Mouse (Mus musculus) layer of hippocampus, postnatal 36 days (tissue): ENCODE data around the gene Cdh23. TPM values are rescaled to one million over a fixed set of nuclear protein-coding genes. Genes with fewer than 3 reads are reported as not detected.

Experiments
- DNase-seq, 2 experiments: peaks; one replicate each; pipeline ENCODE4 v3.0.0; 2022
- total RNA-seq, 2 experiments: library from RNA; stranded (reverse); gene quantifications; 2 replicates each; pipeline ENCODE4 v1.2.3; 2021

Cdh23 gene
- total RNA-seq, 2 experiments from 2014 or later, result 1.7 to 3.5 TPM

DNA sequence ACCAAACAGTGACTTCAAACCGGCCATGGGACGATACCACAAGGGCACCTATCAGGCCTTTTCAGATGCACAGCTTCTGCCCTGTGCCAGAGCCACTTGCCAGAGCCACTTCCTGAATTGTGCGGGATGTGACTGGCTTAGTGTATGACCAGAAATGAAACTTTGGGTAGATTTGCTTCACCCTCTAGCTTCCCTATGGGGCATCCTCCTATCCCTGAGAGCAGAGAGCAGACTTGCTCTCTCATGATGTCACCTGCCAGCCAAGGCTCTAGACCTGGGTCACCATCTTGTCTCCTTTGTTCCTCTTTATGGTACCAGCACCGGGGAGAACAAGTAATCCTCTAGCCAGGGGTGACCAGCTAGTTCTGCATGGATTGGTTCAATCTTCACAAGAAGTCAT, 10.0 kb upstream of the Cdh23 start:
- DNase-seq, result no peak

DNA sequence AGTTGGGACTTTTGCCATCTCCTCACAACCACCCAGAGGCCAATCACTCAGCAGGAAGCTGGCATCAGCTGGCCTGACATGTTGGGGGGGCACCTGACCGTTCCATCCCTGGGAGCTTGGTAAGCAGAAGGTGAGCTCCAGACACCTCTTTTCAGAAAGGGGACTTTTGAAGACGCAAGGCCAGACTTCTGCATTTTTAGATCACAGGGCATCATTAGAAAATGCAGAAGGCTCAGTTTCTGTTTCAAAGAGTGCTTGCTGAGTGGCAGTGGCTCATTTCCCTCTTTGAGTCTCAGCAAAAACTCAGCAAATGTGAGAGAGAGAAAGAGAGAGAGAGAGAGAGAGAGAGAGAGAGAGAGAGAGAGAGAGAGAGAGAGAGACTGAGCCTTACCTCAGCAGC, 8.8 kb upstream of the Cdh23 start:
- no peak for DNase-seq

DNA sequence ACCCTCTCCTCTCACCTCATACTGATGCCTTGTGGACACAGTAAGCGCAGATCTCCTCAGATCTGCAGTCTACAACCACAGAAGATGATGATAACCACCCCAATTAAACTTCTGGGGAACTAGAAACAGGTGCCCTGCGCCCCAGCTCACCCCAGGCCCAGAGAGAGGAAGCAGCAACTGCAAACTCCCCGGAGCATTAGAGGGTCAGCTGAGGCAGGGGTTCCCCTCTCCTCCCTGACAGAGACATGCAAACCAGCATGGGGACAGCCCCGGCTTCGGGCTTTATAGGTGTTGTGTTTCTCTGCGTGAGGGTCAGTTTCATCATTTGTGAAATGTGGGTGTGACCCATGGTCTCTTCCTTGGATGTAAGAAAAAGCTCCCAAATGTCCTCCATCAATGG, 1.5 kb upstream of the Cdh23 start:
- no peak for DNase-seq

DNA sequence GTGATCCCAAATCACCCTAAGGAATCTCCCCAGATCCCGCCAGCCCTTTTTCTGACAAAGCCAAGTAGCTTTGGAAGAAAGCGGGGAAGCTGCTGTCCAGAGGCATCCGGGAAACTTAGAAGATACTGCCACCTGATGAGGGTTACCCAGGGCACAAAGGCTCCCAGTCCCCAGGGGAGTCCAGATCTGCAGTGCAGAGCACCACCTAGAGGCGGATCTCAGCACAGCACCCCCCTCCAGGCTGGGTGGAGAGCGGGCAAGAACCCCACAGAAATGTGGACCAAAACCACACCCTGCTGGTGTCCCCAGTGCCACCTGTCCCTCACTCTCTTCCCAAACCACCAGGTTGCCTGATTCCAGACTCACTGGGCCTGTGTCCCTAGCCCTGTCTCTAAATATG, 685 bp upstream of the Cdh23 start:
- DNase-seq, result peak; percentile 66 to 73

DNA sequence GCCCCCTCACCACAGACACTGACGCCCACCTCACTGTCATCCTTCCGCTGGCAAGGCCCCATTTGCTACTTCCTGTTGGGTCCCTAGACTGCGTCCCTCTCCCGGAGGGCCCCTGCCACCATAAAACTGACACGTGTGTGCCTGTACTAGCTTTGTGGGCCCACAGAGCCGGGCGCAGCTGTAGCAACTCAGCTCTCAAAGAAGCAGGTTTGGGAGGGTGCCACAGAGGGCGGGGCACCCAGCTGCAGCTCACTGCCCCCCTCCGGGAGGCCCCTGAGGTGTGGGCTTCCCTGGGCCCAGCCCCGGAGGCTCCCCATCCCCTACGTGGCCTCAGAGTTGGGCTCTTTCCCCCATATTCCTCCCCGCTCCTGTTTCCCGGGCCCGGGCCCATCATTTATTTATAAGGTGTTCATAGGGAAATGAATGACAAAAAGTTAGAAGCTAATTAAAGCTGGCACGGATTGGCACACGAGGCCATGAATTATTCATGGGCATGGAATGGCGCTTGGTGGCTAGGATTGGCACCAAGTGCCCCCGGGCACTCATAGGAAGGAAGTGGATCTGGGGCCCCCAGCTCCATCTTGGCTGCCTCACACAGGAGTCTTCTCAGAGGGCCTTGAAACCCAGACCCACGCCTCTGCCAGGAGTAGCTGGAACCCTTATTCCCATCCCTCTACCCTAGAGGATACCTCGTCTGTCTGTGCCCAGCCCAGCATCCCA, 4.5 kb downstream of the Cdh23 start:
- DNase-seq, result peak in 1 of 2 experiments; percentile 8

DNA sequence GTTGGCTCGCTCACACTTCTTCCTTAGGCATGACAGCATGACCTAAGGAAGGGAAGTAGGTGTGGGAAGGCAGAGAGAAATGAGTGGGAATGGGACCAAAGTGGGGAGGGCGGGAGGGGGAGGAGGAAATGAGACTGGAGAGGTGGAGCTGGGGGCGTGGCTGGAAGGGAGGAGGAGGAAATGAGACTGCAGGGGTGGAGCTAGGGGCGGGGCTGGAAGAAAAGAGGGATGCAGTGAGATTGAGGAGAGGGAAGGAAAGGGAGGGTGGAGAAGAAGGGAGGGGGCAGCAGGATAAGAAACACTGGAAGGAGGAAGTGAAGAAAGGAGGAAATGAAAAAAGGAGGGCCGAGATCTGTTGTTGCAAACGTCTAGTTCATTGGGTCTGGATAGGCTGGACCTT, 5.3 kb downstream of the Cdh23 start:
- no peak for DNase-seq

DNA sequence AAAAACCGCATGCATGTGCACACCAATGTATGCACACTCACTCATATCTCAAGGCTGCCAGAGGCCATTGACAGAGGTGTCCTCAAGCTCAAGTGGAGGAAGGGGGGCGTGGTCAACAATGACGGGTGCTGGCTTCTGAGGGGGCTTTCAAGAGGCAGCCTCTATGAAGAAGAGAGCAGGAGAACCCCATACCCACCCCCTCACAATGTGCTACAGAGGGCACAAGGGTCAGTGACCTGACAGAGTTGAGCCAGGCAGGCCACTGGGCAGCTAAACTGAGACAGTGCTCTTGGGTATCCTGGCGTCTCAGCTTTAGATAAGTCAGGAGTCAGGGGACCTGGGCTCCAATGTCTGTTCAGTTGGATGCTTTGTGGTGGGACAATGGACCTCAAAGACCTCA, 6.9 kb downstream of the Cdh23 start:
- no peak for DNase-seq

DNA sequence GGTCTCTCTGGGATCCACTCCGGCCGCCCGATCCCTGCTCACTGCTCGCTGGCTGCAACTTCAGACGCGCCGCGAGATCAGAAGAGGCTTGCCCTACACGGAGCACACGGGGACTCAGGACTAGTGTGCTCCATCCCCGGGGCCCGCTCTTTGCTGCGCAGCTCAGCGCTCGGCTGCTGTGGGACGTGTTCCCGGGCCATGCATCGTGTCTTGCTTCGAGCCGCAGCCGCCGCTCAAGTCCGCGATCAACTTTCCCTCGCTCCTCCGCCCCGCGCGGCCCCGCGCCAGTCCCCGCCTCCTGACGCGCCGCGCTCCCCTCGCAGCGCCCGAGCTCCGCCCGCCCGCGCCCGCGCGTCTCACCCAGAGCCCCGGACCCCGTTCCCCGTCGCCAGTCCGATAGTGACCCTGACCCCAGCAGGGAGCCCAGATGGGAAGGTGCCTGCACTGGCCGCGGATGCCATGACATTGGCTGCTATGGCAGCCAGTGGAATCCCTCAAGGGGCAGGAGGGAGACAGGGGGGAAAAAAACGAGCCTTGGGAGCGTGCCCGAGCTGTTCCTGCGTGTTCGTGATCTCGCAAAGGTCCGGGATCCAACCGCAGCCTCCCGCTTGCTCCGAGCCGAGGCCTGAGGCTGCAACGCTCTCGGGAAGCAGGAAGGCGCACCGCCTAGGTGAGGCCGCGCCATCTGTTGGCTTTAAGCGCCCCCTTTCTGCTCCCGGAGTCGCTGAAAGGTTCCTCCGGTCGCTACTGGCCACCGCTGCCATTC, 9.1 kb downstream of the Cdh23 start:
- peak; percentile 64 to 70 for DNase-seq

DNA sequence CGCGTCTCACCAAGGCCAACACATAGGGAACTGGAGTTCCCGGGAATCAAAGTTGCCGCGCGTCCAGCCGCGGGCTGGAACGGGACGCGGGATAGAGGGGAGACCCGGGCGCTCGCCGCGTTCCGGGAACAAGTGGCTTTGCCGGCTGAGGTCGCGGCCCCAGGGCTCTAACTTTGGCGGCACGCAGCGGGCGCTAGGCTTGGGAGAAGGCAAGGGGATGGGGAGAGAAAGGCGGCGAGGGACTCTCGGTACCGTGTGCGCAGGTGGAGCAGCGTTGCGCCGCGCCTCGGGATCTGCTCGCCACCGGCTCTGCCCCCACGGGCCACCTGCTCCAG, 9.7 kb downstream of the Cdh23 start:
- no peak for DNase-seq

DNA sequence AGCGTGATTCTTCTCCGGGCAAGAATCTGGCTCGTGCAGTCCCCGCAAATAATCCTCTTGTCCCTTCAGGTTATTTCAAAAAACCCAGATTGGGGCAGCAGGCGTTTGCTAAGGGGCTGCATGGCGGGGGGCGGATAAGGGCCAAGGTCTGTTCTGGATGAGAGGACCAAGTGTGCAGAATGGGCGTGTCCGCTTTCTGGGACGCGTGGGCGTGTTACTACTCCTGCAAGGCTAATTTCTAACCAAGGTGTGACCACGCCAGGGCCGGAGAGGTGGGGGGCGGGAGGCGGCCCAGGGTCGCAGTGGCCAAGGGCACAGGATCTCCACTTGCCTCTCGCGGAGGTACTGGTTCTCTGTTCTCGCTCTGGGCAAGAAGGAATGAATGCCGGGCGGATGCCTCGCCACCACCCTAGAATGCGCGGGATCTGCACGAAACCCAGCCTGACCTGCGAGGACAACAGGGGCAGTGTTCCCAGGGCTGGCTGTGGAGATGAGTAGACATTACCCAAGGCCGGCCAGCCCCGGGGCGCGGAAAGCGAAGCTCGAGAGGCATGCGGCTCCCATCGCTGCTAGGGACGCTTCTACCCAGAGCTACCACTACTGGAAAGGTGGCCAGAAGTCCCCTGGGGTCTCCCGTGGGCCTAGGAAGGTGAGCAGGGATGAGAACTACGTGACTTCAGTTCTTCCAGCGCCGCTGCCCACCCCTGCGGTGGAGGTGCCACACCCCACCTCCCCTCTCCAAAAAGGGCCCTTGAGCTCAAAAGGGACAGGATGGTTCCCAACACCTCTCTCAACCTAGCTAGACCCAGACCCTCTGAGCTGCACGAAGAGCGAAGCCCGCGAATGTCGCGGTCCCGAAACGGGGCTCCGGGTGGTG, 10.3 kb downstream of the Cdh23 start:
- no peak for DNase-seq

DNA sequence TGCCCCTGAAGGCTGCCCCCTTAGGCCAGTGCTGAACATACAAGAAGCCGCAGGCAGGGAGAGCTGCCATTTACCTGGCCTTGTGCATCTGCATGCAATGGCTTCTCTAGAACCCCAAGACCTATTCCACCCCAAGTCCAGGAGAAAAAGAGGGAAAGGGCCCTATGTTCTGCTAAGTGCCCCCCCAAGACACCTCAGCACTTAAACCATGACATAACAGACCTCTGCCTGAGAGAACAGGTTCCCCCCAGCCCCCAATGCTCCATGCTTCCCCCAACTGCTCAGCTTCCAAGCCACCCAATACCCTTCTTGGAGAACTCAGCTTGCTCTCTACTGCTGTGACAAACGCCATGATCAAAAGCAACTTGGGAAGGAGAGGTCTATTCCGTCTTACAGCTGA, 17.4 kb downstream of the Cdh23 start:
- DNase-seq, result no peak

DNA sequence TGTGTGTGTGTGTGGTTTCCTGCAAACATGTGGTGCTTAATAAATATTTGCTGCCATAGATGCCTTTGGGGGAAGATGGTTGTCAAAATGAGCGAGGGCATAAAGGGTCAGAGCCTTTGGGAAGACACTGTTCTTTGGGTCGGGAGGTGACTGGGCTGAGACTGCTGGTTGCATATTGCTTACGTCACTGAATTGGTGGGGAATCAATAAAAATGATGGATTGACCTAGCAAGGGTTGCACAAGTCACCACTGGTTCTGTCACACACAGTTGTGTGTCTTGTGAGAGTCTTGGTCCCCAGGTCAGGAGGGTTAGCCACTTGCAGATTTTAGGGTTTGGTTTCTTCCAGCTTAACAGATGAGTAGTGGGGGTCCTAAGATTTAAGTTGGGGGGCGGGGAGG, 19.0 kb downstream of the Cdh23 start:
- DNase-seq, result no peak

DNA sequence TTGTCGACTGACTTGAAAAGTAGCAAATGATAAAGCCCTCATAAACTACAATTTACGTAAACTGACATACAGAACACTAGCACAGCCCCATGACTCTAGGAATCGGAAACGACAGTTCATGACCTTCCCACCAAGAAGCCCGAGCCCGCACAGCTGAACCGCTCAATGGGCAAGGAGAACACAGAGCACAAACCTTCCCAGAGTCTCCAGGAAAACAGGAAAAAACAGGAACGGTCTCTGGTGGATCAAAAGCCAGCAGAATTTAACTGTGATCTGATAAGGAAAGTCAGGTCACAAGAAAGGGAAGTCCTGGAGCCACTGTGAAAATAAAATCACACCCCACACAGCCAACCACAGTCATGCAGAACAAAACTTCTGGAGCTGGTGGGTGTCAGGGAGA, 26.1 kb downstream of the Cdh23 start:
- DNase-seq, result no peak

DNA sequence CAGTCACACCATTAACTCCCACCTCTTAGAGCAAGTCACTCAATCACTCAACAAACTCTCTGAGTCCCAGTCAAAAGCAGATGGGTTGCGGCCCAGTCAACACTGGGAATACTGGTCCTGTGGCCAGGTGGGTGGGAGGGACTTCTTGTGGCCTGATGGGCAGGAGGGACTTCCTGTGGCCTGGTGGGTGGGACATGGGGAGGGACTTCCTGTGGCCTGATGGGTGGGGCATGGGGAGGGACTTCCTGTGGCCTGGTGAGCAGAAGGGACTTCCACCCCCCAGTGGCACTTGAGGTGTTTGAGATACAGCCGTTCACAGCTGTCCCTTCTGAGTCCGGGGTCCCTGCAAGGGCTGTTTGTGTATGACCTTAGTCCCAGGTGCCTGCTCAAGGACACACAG, 27.7 kb downstream of the Cdh23 start:
- DNase-seq, result no peak

DNA sequence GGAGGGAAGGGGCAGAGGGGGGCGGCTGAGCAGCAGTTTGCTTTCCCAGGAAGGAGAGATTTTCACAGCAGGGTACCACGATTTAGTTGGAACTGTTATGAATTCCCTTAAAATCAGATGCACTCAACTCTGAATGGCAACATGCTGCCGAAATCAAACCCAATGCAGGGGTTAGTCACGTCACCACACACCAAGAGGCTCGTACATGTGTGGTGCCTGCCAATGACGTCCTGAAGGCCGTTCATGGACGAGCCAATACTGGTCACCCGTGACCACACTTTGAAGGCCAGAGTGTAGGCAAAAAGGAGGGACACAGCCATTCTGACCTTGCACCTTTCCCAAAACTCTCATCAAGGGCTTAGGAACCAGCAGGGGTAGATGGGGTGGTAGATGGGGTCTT, 35.3 kb downstream of the Cdh23 start:
- no peak for DNase-seq

DNA sequence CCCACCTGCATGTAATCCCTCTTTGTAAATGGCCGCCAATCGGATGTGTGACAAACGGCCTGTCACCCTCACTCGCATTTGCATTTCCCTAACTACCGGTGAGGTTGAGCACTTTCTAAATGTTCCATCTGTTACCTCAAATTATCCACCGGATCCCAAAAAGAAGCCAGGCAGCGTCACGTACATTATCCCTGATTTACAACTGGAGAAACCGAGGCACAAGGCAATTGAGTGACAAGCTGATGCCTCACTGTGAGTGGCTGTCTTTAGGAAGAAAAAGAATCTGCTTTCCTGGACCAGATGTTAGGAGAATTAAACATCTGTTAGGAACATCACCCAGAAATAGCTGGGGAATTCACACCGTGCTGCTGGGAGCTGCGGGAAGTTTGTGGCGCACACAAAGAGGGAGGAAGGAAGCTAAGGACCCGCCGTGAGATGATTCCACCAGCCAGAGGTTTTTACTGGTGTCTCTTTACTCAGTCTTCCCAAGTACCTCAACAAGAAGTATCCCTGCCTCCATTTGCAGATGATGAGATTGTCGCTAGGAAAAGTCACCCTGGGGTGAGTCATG, 36.8 kb downstream of the Cdh23 start:
- no peak for DNase-seq

DNA sequence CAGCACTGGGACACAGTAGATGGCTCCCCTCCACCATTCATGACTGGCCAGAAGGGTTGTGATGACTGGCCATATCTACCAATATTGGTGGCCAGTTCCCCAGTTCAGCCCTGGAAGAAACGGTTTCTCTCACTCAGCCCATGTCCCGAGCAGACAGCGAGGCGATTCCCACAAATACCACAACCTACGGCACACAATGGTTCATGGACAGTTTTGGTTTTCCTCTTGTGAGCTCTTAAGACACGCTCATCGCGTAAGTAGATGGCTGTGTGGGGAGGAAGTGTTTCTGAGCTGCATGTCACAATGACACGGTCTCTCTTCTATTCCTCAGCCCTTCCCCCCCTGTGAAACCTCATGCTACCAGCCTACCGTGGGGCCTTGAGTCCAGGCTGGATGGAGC, 38.1 kb downstream of the Cdh23 start:
- DNase-seq, result no peak

DNA sequence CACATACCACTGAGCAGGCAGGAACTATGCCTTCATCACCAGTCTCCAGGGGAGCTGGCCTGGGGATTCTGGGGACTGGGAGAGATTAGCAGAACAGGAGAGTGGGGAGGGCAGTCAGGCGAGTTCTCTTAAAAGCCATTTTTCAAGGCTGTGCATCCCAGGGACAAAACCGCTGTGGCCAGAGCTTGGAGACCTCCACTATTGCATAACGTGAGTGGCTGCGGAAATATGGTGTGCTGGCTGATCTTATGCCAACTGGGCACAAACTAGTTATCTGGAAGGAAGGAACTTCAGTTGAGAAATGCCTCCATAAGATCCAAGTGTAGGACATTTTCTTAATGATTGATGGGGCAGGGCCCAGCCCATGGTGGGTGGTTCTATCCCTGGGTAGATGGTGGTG, 42.6 kb downstream of the Cdh23 start:
- no peak for DNase-seq

DNA sequence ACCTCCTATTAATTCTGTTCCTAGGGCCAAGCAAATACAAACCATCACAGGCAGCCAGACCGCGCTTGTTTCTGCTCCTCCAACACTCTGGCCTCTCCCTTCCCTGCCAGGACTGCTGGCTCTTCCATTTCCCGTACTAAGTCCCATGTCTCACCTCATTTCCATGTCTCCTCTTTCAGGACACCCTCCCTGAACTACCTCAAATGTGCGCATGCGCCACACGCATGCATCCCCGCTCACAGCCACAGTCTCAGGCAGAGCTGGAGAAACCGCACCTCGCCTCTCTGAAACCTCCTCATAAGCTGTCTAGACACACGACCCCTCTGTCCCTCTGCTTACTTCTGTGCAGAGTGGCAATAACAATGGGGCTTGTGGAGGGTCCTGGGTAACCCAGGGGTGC, 43.2 kb downstream of the Cdh23 start:
- no peak for DNase-seq

DNA sequence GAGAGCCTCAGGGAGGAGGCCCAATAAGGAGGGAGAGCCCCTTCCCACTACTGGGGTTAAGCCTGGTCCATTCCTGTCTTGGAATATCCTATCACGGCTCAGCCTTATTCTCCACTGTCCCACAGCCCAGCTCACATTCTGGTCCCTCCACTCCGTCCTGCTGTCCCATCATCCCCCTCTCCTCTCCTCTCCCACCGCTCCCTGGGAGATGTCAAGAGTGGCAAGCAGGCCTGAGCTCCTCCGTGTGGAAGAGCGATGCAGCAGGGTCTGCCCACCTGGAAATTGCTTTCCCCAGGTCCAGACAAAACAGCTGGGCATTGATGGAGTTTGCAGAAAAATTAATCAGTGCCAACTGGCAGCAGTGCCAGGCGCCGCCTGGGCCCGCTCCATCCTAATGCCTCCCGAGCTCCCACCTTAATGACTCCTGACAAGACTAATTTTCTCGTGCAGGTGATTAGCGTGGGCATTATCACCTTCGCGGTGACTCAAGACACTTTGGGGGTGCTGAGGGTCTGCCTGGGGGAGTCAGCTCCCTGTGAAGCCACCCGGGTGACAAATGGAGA, 52.1 kb downstream of the Cdh23 start:
- no peak for DNase-seq

DNA sequence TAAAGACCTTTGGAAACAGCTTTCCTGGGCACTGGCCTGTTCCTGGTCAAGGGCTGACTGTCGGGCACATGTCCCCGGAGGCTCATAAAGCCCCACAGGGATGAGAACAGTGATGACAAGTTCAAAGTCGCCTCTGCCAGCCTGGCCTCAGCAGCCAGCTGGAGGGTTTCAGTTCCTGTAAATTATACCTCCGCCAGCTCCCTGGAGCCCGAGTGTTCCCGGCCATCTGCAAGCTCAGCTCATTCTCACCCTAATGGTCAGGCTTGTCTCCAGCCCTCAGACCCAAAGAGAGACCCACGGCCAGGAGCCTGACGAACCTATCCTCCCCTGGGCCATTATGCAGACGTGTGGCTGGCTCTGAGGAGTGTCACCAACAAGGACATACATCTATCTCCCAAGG, 57.0 kb downstream of the Cdh23 start:
- no peak for DNase-seq

DNA sequence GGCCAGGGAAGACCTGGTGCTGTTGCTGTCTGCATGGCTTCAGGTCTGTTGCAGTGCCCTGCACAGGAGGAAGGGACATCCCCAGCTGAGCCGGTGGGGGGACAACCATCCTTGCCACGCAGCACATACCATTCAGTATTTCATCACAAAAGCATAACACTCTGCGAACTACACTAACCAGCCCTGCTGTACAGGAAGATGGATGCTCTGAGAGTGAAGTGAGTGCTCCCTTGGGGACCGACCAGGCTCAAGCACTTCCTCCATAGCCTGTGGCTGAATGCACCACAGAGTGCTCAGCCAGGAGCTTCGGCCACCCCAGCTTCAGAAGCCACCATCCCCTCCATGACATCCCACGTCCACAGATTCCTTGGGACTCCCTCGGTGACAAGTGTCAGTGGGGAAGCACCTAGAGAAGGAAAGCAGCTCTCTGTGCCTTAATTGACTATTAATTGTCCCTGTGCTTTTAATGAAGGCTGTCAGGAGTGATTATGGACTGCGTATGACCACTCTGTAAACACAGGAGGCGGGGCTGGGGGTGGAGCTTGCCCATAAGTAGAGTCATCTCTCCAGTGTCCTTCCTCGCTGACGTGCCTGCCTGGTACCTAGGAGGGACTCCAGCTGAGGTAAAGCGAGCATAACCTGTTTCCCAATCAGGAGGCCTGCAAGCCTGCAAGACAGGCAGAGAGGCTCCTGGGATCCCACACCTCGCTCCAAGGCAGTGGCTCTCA, 60.6 kb downstream of the Cdh23 start:
- no peak for DNase-seq
